Mouse (Mus musculus) cerebellum, adult 2 months (tissue): ENCODE data around the gene Efna3. TPM values are rescaled to one million over a fixed set of nuclear protein-coding genes. Genes with fewer than 3 reads are reported as not detected.

ENCODE experiments used
- DNase-seq, 2 experiments: peaks; one replicate each; pipeline ENCODE4 v3.0.0; 2021
- H3K27ac ChIP-seq: fragments of 200-500 bp; 2 replicates; pipeline ENCODE4 v1.5.1; 2012; ENCODE audit warnings: low read length, control low read depth, inconsistent platforms; ENCODE audit not compliant: insufficient read depth
- H3K27me3 ChIP-seq: fragments of 200-500 bp; 2 replicates; pipeline ENCODE4 v1.6.1; 2012; ENCODE audit warnings: inconsistent platforms, mild to moderate bottlenecking, low read length, moderate library complexity; ENCODE audit not compliant: control insufficient read depth, insufficient read depth
- H3K4me1 ChIP-seq: fragments of 200-500 bp; 2 replicates; pipeline ENCODE4 v1.6.1; 2011; ENCODE audit warnings: low read length; ENCODE audit not compliant: control insufficient read depth, insufficient read depth
- H3K4me3 ChIP-seq: fragments of 200-500 bp; replicated peaks from 2 replicates; pipeline ENCODE3; 2011; ENCODE audit warnings: mild to moderate bottlenecking, low read depth, low read length, control low read depth; ENCODE audit not compliant: insufficient read depth
- CTCF ChIP-seq: fragments of 200-500 bp; IDR thresholded peaks from 2 replicates; pipeline ENCODE4 v1.5.1; 2011; ENCODE audit warnings: low read depth, mild to moderate bottlenecking, control low read depth, low read length, moderate library complexity, borderline replicate concordance; ENCODE audit not compliant: insufficient read depth
- POLR2A ChIP-seq: fragments of 200-500 bp; IDR thresholded peaks from 2 replicates; pipeline ENCODE4 v1.6.1; 2011; ENCODE audit warnings: low read length, control low read depth, borderline replicate concordance; ENCODE audit not compliant: insufficient read depth
- WGBS: fragments of 180-500 bp; shearing (Covaris S2); methylation state at CpG from one replicate; pipeline ENCODE4 v1.1.7; 2018; 5-methylcytosine and 5-hydroxymethylcytosine counted together
- polyA plus RNA-seq: library from polyadenylated mRNA; depleted of rRNA; stranded (reverse); fragments of >200 nt; gene quantifications from 2 replicates; pipeline ENCODE4 v1.2.3, GENCODE M21; 2012; rRNA removed

Gene Efna3
- 31.9 and 37.0 TPM in 2 replicates for polyA plus RNA-seq

DNA sequence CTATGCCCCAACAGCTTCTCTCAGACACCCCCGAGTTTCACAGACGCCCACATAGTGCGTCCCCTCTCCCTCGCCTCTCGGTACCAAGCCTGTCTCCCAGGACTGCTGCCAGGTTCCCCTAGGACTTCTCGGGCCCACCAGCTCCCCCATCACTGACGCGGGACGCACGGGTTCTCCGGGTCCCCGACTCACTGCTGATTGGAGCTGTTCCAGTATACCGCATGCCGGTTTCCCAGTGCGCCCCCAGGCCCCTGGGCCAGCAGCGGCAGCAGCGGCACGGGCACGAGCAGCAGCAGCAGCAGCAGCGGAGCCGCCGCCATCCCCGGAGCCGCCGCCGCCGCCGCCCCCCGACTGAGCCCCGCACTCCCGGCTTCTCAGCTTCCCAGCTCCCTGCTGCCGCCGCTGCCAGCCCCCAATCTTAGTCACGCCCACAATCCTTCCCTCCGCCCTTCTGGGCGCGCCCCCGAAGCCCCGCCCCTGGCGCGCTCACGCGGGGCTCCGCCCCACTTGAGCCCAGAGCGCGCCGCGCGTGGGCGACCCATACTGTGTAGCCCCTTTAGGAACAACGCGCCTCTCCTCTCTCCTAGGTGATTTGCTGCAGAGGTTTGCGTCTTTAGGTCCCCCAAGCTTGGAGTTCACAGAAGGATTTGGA lies at the start of gene Efna3:
Efna3 (minus strand) TSS at position 452 of the 652 bp plus-strand sequence.
- Histone ChIP-seq H3K4me3 (peak within 1 kb of the TSS; percentile 50), H3K4me1 (peaks cover 9% of the 10 kb centered on the region; the same call in 1 of the 2 replicates), H3K27ac (no peak within 1 kb of the TSS), H3K27me3 (peaks cover 6% of the 10 kb centered on the region; the same call in 1 of the 2 replicates)
- WGBS = 2% methylated on average over 52 of the region's 53 CpGs
- TF ChIP-seq CTCF = no peak
- TF ChIP-seq POLR2A = no peak
- peak; percentile 58 to 60 for DNase-seq

DNA sequence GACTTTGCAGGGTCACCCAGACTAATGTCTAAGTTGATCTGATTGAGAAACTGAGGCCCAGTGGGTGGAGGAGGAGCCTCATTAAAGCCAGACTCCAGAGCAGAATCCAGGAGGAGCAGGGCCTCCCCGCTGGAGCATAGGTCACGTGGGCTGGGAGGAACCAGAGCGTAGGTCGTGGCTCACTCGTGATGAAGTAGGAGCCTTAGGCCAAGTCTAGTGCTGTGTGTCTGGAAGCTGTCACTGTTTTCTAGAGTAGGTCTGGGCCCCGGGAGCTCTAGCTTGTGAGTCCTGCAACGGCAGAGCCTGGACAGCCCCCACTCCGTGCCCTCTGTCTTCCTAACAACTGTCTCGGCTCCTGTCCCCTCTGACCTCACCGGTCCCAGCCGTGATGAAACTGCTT lies 44.6 kb upstream of the Efna3 start:
- no peaks in the 10 kb centered on the region for H3K4me1 ChIP-seq
- no peak overlapping the region for H3K27ac ChIP-seq
- peak in 1 of 2 experiments; percentile 3 for DNase-seq
- H3K4me3 ChIP-seq = no peak overlapping the region
- TF ChIP-seq CTCF (no peak), POLR2A (no peak)
- no peaks in the 10 kb centered on the region for H3K27me3 ChIP-seq
- 70% methylated on average over 11 of the region's 11 CpGs for WGBS

- DNase-seq = peak in 1 of 2 experiments; percentile 4
- H3K27me3 ChIP-seq = no peaks in the 10 kb centered on the region
- no peaks in the 10 kb centered on the region for H3K4me1 ChIP-seq
- H3K4me3 ChIP-seq = no peak overlapping the region
- TF ChIP-seq CTCF (no peak), POLR2A (no peak)
- WGBS = 80% methylated on average over 20 of the region's 20 CpGs
- H3K27ac ChIP-seq = no peak overlapping the region
These were observed 43.0 kb upstream of the Efna3 start for GRCm38 (mm10) chr3:89365486-89366414.

DNA sequence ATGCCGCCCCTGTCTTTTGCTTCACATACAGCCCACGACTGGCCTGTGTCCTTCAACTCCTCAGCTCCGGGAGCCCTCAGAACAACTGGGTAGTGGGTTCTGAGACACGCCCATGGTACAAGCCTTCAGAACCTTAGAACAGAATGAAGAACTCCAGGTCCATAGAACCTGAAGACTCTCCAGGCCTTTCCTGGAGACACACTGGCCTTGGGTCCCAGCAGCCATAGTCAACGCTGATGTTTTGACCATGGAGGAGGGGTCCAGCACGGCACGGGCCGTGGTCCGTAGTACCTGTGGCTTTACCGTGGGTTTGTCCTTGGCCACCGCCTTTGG lies 42.4 kb upstream of the Efna3 start, which contains the start of gene Dcst1:
Dcst1 (minus strand) TSS at position 101 of the 333 bp plus-strand sequence.
- H3K4me3 ChIP-seq = no peak within 1 kb of the TSS
- H3K27ac ChIP-seq = no peak within 1 kb of the TSS
- DNase-seq = no peak
- H3K27me3 ChIP-seq = no peaks in the 10 kb centered on the region
- no peak for TF ChIP-seq CTCF
- TF ChIP-seq POLR2A = no peak
- 83% methylated on average over 11 of the region's 11 CpGs for WGBS
- no peaks in the 10 kb centered on the region for H3K4me1 ChIP-seq

- 52% methylated on average over 8 of the region's 8 CpGs for WGBS
These were observed 41.9 kb upstream of the Efna3 start for GRCm38 (mm10) chr3:89364631-89365030.

DNA sequence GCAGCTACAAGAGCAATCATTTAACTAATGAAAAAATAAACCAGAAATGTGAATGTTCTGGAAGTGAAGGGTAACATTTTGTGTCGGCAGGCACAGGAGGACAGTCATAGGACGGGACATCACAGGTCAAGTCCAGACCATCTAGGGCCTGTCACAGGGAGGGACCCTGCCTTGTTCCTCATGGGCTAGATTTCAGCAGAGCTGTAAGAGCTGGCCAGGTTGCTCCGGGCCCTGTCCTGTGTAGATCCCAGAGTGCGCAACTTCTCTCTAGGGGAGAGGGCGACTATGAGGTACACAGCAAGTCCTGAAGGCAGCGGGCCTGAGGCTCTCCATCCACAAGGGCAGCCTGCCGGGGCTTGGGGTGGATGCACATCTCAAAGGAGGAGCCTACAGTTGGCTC lies 38.9 kb upstream of the Efna3 start, which contains the start of gene Dcst2:
Dcst2 (plus strand) TSS at position 301 of the 400 bp plus-strand sequence.
- Histone ChIP-seq H3K4me1 (no peaks in the 10 kb centered on the region), H3K27me3 (no peaks in the 10 kb centered on the region), H3K4me3 (no peak within 1 kb of the TSS), H3K27ac (no peak within 1 kb of the TSS)
- TF ChIP-seq POLR2A (no peak), CTCF (no peak)
- DNase-seq = no peak
- WGBS = 84% methylated on average over 7 of the region's 7 CpGs

More at GRCm38 (mm10) chr3:89364631-89365030, 41.9 kb upstream of the Efna3 start:
- Histone ChIP-seq H3K27ac (no peak overlapping the region), H3K4me3 (no peak overlapping the region), H3K27me3 (no peaks in the 10 kb centered on the region), H3K4me1 (no peaks in the 10 kb centered on the region)
- TF ChIP-seq CTCF (no peak), POLR2A (no peak)
- DNase-seq = peak in 1 of 2 experiments; percentile 3

GRCm38 (mm10) chr3:89360237-89360636 lies 37.5 kb upstream of the Efna3 start:
- no peak for TF ChIP-seq POLR2A
- TF ChIP-seq CTCF = no peak
- Histone ChIP-seq H3K27me3 (no peaks in the 10 kb centered on the region), H3K4me3 (no peak overlapping the region), H3K27ac (no peak overlapping the region), H3K4me1 (no peaks in the 10 kb centered on the region)
- WGBS = 49% methylated on average over 3 of the region's 3 CpGs
- DNase-seq = no peak

- 33% methylated on average over 6 of the region's 6 CpGs for WGBS
- no peaks in the 10 kb centered on the region for H3K4me1 ChIP-seq
These were observed 36.9 kb upstream of the Efna3 start for GRCm38 (mm10) chr3:89359630-89360029.

More at GRCm38 (mm10) chr3:89359630-89360029, 36.9 kb upstream of the Efna3 start:
- DNase-seq = no peak
- no peak overlapping the region for H3K4me3 ChIP-seq
- H3K27ac ChIP-seq = no peak overlapping the region
- no peaks in the 10 kb centered on the region for H3K27me3 ChIP-seq
- TF ChIP-seq CTCF (no peak), POLR2A (no peak)
